Mouse (Mus musculus): ENCODE results near the gene Vmn2r68. TPM values are rescaled to one million over a fixed set of nuclear protein-coding genes. Genes with fewer than 3 reads are reported as not detected.

The Vmn2r68 gene
- not detected for total RNA-seq (2022)

- no peak for DNase-seq (ENCODE audit: low spot score)
Observed at GRCm38 (mm10) chr7:85237683-85238082, at the start of gene Vmn2r68. Vmn2r68 (minus strand) TSS chr7:85237783.

Other genes with a start within 250 kb of the Vmn2r68 start
- not detected for gene Vmn2r66, start 225.5 kb downstream of the Vmn2r68 start, total RNA-seq (2022)
- not detected for gene Vmn2r67, start 81.8 kb downstream of the Vmn2r68 start, total RNA-seq (2022)
- not detected for gene Vmn2r69, start 178.1 kb upstream of the Vmn2r68 start, total RNA-seq (2022)